Mouse (Mus musculus): ENCODE measurements around the gene 1190005I06Rik. TPM values are rescaled to one million over a fixed set of nuclear protein-coding genes. Genes with fewer than 3 reads are reported as not detected.

Gene 1190005I06Rik
- polyA plus RNA-seq, 1 experiment, result 10.4 TPM

- no peak for TF ChIP-seq CTCF (IDR thresholded peaks at IDR 0.05; ENCODE audit: control insufficient read depth, insufficient read depth, insufficient replicate concordance, low read depth, low read length)
- TF ChIP-seq POLR2A (IDR thresholded peaks at IDR 0.05; ENCODE audit: control insufficient read depth, low read depth, low read length), result no peak
- no peaks in the 10 kb centered on the region for H3K27me3 ChIP-seq (ENCODE audit: control insufficient read depth, insufficient read depth, low read length)
- H3K36me3 ChIP-seq (ENCODE audit: control insufficient read depth, insufficient read depth, low read length), result no peaks in the 10 kb centered on the region
- no peaks in the 10 kb centered on the region for H3K4me1 ChIP-seq (ENCODE audit: control insufficient read depth, insufficient read depth, low read length)
- no peak overlapping the region for H3K27ac ChIP-seq (ENCODE audit: control insufficient read depth, insufficient read depth, low read depth, low read length)
- no peak overlapping the region for H3K4me3 ChIP-seq (ENCODE audit: control insufficient read depth, low read depth, low read length)
Observed at GRCm38 (mm10) chr8:120575801-120576200, 71.6 kb downstream of the 1190005I06Rik start.

DNA sequence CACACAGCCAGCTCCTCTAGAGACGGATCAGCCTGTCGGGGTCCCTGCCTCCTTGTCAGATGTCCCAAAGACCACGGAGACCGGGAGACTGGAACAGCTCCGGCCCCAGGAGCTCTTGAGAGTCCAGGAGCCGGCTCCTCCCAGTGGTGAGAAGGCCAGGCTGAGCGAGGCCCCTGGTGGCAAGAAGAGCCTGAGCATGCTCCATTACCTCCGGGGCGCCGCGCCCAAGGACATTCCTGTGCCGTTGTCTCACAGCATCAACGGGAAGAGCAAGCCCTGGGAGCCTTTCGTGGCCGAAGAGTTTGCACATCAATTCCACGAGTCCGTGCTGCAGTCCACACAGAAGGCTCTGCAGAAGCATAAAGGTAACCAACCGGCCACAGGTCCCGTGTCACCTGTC is 72.5 kb downstream of the 1190005I06Rik start:
- Histone ChIP-seq H3K36me3 (ENCODE audit: control insufficient read depth, insufficient read depth, low read length) (no peaks in the 10 kb centered on the region), H3K4me1 (ENCODE audit: control insufficient read depth, insufficient read depth, low read length) (no peaks in the 10 kb centered on the region), H3K27me3 (ENCODE audit: control insufficient read depth, insufficient read depth, low read length) (no peaks in the 10 kb centered on the region), H3K4me3 (ENCODE audit: control insufficient read depth, low read depth, low read length) (no peak overlapping the region), H3K27ac (ENCODE audit: control insufficient read depth, insufficient read depth, low read depth, low read length) (no peak overlapping the region)
- TF ChIP-seq POLR2A (IDR thresholded peaks at IDR 0.05; ENCODE audit: control insufficient read depth, low read depth, low read length) (no peak), CTCF (IDR thresholded peaks at IDR 0.05; ENCODE audit: control insufficient read depth, insufficient read depth, insufficient replicate concordance, low read depth, low read length) (no peak)

GRCm38 (mm10) chr8:120573866-120574265 is 73.6 kb downstream of the 1190005I06Rik start:
- no peaks in the 10 kb centered on the region for H3K27me3 ChIP-seq (ENCODE audit: control insufficient read depth, insufficient read depth, low read length)
- no peak for TF ChIP-seq CTCF (IDR thresholded peaks at IDR 0.05; ENCODE audit: control insufficient read depth, insufficient read depth, insufficient replicate concordance, low read depth, low read length)
- TF ChIP-seq POLR2A (IDR thresholded peaks at IDR 0.05; ENCODE audit: control insufficient read depth, low read depth, low read length), result no peak
- no peaks in the 10 kb centered on the region for H3K4me1 ChIP-seq (ENCODE audit: control insufficient read depth, insufficient read depth, low read length)
- H3K27ac ChIP-seq (ENCODE audit: control insufficient read depth, insufficient read depth, low read depth, low read length), result no peak overlapping the region
- no peaks in the 10 kb centered on the region for H3K36me3 ChIP-seq (ENCODE audit: control insufficient read depth, insufficient read depth, low read length)
- H3K4me3 ChIP-seq (ENCODE audit: control insufficient read depth, low read depth, low read length), result no peak overlapping the region

GRCm38 (mm10) chr8:120572534-120572933 is 74.9 kb downstream of the 1190005I06Rik start:
- no peak overlapping the region for H3K4me3 ChIP-seq (ENCODE audit: control insufficient read depth, low read depth, low read length)
- peaks cover 1% of the 10 kb centered on the region; the same call in 1 of the 2 replicates for H3K36me3 ChIP-seq (ENCODE audit: control insufficient read depth, insufficient read depth, low read length)
- no peaks in the 10 kb centered on the region for H3K27me3 ChIP-seq (ENCODE audit: control insufficient read depth, insufficient read depth, low read length)
- no peaks in the 10 kb centered on the region for H3K4me1 ChIP-seq (ENCODE audit: control insufficient read depth, insufficient read depth, low read length)
- no peak overlapping the region for H3K27ac ChIP-seq (ENCODE audit: control insufficient read depth, insufficient read depth, low read depth, low read length)
- TF ChIP-seq CTCF (IDR thresholded peaks at IDR 0.05; ENCODE audit: control insufficient read depth, insufficient read depth, insufficient replicate concordance, low read depth, low read length) (no peak), POLR2A (IDR thresholded peaks at IDR 0.05; ENCODE audit: control insufficient read depth, low read depth, low read length) (no peak)

DNA sequence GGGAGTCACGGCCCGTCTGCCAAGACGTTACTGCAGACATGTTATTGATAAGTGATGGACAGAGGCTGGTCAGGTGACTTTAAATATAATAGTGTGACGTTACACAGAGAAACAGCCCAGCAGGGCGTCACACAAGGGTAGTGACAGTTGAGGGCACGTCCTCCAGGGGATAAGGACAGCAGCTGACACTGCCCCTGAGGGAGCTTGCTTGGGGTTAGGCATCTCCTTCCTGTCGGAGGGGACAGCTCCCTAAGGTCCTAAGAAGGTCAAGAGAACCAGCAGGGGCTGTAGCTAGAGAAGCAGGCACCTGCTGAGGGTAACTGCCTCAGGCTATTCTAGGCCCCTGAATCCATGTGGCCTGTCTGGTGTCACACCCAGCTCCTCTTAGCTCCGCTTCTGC is 75.9 kb downstream of the 1190005I06Rik start:
- Histone ChIP-seq H3K36me3 (ENCODE audit: control insufficient read depth, insufficient read depth, low read length) (peaks cover 1% of the 10 kb centered on the region; the same call in 1 of the 2 replicates), H3K27ac (ENCODE audit: control insufficient read depth, insufficient read depth, low read depth, low read length) (no peak overlapping the region), H3K4me3 (ENCODE audit: control insufficient read depth, low read depth, low read length) (no peak overlapping the region), H3K4me1 (ENCODE audit: control insufficient read depth, insufficient read depth, low read length) (no peaks in the 10 kb centered on the region), H3K27me3 (ENCODE audit: control insufficient read depth, insufficient read depth, low read length) (no peaks in the 10 kb centered on the region)
- no peak for TF ChIP-seq POLR2A (IDR thresholded peaks at IDR 0.05; ENCODE audit: control insufficient read depth, low read depth, low read length)
- no peak for TF ChIP-seq CTCF (IDR thresholded peaks at IDR 0.05; ENCODE audit: control insufficient read depth, insufficient read depth, insufficient replicate concordance, low read depth, low read length)

- Histone ChIP-seq H3K4me1 (ENCODE audit: control insufficient read depth, insufficient read depth, low read length) (no peaks in the 10 kb centered on the region), H3K27ac (ENCODE audit: control insufficient read depth, insufficient read depth, low read depth, low read length) (no peak overlapping the region), H3K4me3 (ENCODE audit: control insufficient read depth, low read depth, low read length) (no peak overlapping the region), H3K27me3 (ENCODE audit: control insufficient read depth, insufficient read depth, low read length) (no peaks in the 10 kb centered on the region), H3K36me3 (ENCODE audit: control insufficient read depth, insufficient read depth, low read length) (peaks cover 1% of the 10 kb centered on the region; the same call in 1 of the 2 replicates)
- peak; percentile 84 for TF ChIP-seq CTCF (IDR thresholded peaks at IDR 0.05; ENCODE audit: control insufficient read depth, insufficient read depth, insufficient replicate concordance, low read depth, low read length)
- no peak for TF ChIP-seq POLR2A (IDR thresholded peaks at IDR 0.05; ENCODE audit: control insufficient read depth, low read depth, low read length)
Observed at GRCm38 (mm10) chr8:120569939-120570715, 77.3 kb downstream of the 1190005I06Rik start.

- Histone ChIP-seq H3K36me3 (ENCODE audit: control insufficient read depth, insufficient read depth, low read length) (peaks cover 1% of the 10 kb centered on the region; the same call in 1 of the 2 replicates), H3K4me1 (ENCODE audit: control insufficient read depth, insufficient read depth, low read length) (no peaks in the 10 kb centered on the region), H3K27me3 (ENCODE audit: control insufficient read depth, insufficient read depth, low read length) (no peaks in the 10 kb centered on the region), H3K27ac (ENCODE audit: control insufficient read depth, insufficient read depth, low read depth, low read length) (no peak overlapping the region), H3K4me3 (ENCODE audit: control insufficient read depth, low read depth, low read length) (no peak overlapping the region)
- TF ChIP-seq CTCF (IDR thresholded peaks at IDR 0.05; ENCODE audit: control insufficient read depth, insufficient read depth, insufficient replicate concordance, low read depth, low read length), result no peak
- no peak for TF ChIP-seq POLR2A (IDR thresholded peaks at IDR 0.05; ENCODE audit: control insufficient read depth, low read depth, low read length)
Observed at GRCm38 (mm10) chr8:120569123-120569522, 78.3 kb downstream of the 1190005I06Rik start.
